Mouse (Mus musculus) hindbrain, embryonic 11.5 days (tissue): ENCODE measurements around the gene Thrb. TPM values are rescaled to one million over a fixed set of nuclear protein-coding genes. Genes with fewer than 3 reads are reported as not detected.

Experiments used
- ATAC-seq: fragments of 200-750 bp; cut with Nextera tagmentation; 2 replicates; pipeline ENCODE4 v1.8.0; 2017; ENCODE audit warnings: mild to moderate bottlenecking, moderate TSS enrichment, moderate library complexity; ENCODE audit not compliant: low FRiP score
- DNase-seq: peaks from one replicate; pipeline ENCODE4 v3.0.0-alpha.2; 2015; ENCODE audit warnings: low spot score
- H3K27ac ChIP-seq: fragments of 300-500 bp; sonication (generic); 2 replicates; pipeline ENCODE4 v1.5.1; 2014; ENCODE audit warnings: mild to moderate bottlenecking, low read depth, low read length
- H3K27me3 ChIP-seq: fragments of 300-500 bp; sonication (generic); 2 replicates; pipeline ENCODE4 v1.6.1; 2014; ENCODE audit warnings: mild to moderate bottlenecking, low read length, moderate library complexity, mixed read lengths; ENCODE audit not compliant: control insufficient read depth, insufficient read depth
- H3K36me3 ChIP-seq: fragments of 300-500 bp; sonication (generic); 2 replicates; pipeline ENCODE4 v1.6.1; 2014; ENCODE audit warnings: mild to moderate bottlenecking, low read length, moderate library complexity, mixed read lengths; ENCODE audit not compliant: control insufficient read depth, insufficient read depth
- H3K4me1 ChIP-seq: fragments of 300-500 bp; sonication (generic); replicated peaks from 2 replicates; pipeline ENCODE4 v1.6.1; 2014; ENCODE audit warnings: low read length, mixed read lengths; ENCODE audit not compliant: control insufficient read depth, insufficient read depth
- H3K4me2 ChIP-seq: fragments of 300-500 bp; sonication (generic); replicated peaks from 2 replicates; pipeline ENCODE4 v1.6.1; 2014; ENCODE audit warnings: mild to moderate bottlenecking, low read depth, low read length
- H3K4me3 ChIP-seq: fragments of 300-500 bp; sonication (generic); 2 replicates; pipeline ENCODE4 v1.5.1; 2014; ENCODE audit warnings: low read depth, low read length
- H3K9ac ChIP-seq: fragments of 300-500 bp; sonication (generic); 2 replicates; pipeline ENCODE4 v1.6.1; 2014; ENCODE audit warnings: low read depth, low read length
- H3K9me3 ChIP-seq: fragments of 300-500 bp; sonication (generic); 2 replicates; pipeline ENCODE4 v1.6.1; 2016; ENCODE audit warnings: low read length; ENCODE audit not compliant: control insufficient read depth
- WGBS: fragments of 180-500 bp; shearing (Covaris S2); extraction: QIAGEN DNeasy Blood & Tissue Kit; methylation state at CpG from one replicate; pipeline ENCODE4 v1.1.7; 2014; 5-methylcytosine and 5-hydroxymethylcytosine counted together
- polyA plus RNA-seq: library from polyadenylated mRNA; unstranded; fragments of >200 nt; fragmentation: Nextera tagmentation; extraction: Ambion mirVana; gene quantifications from 2 replicates; pipeline ENCODE4 v1.2.1, GENCODE M21; 2014

Thrb gene
- polyA plus RNA-seq, 1 experiment from 2014 or later = 0.52 TPM

DNA sequence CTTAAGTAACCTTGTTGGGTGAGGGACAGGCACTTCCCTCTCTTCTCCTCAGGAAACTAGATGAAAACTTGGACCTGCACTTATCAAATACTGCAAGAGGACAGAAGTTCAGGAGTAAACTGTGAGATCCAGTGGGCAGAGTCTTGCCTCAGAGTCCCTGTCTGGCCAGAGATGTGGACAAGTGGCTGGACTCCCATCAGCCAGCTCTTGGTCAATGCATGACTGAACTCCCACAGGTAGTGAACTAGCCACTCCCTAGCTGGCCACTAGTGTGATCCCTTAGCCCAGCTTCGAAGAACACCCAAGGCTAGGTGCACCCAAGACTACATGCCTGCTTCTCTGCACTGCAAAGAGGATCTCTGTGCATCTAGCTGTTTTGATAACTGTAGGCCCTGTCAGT lies 234.7 kb downstream of the Thrb start:
- no peak for ATAC-seq
- no peak overlapping the region for H3K9ac ChIP-seq
- no peaks in the 10 kb centered on the region for H3K9me3 ChIP-seq
- DNase-seq = no peak
- H3K4me2 ChIP-seq = no peak overlapping the region
- no peaks in the 10 kb centered on the region for H3K36me3 ChIP-seq
- no peaks in the 10 kb centered on the region for H3K27me3 ChIP-seq
- no peak overlapping the region for H3K27ac ChIP-seq
- H3K4me1 ChIP-seq = no peaks in the 10 kb centered on the region
- H3K4me3 ChIP-seq = no peak overlapping the region
- 96% methylated on average over 1 of the region's 1 CpGs for WGBS

DNA sequence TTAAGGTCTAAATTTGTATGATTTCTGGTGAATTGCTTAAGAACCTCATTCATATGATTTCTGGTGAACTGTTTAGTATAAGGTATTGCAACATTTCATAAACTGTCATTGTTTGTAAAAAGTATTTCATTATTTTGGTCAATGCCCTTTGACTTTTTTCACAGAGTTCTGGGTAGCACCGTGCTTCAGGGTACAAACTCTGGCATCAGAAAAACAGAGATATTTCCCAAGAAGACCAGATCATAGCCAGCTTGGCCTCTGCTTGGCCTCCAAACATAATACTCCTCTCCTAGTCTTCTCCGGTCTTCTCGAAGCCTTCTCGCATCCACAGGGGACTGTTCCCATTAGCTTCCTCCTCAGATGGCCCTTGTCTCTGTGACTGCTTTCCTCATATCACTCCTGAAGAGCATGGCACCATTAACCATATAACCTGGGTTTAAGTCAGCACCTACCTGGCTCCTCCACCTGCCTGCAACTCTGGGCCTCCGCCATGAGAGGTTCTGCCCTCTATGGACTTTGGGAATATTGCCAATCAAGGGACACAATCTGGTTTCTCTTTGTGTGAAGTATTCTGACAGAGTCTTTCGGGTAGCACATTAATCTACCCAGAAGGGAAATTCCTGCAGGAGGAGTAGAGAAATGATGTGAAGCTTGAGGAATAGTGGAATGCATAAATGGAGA lies 239.8 kb downstream of the Thrb start:
- WGBS = 92% methylated on average over 6 of the region's 6 CpGs
- H3K36me3 ChIP-seq = no peaks in the 10 kb centered on the region
- H3K4me1 ChIP-seq = no peaks in the 10 kb centered on the region
- H3K4me2 ChIP-seq = no peak overlapping the region
- no peak overlapping the region for H3K9ac ChIP-seq
- no peak overlapping the region for H3K27ac ChIP-seq
- DNase-seq = no peak
- H3K4me3 ChIP-seq = no peak overlapping the region
- H3K27me3 ChIP-seq = no peaks in the 10 kb centered on the region
- no peaks in the 10 kb centered on the region for H3K9me3 ChIP-seq
- no peak for ATAC-seq

DNA sequence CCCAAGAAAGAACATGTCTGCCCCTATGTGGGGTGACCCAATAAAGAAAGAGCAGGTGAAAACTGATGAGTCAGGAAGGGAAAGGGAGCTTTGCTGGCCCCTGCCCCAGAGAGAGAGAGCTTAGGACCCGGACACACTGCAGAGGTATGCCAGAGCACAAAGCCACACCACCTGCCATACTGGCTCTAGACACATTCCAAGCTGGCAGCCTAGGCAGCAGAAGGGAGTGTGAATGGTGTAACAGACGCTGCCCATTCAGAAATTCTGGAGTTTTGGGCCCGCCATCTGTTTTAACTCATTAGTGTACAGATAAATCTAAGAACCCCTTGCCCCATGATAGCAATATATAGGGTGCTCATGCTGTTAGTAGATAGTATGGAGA lies 240.3 kb downstream of the Thrb start:
- DNase-seq (peak; percentile 11), ATAC-seq (no peak)
- no peak overlapping the region for H3K4me2 ChIP-seq
- H3K27me3 ChIP-seq = no peaks in the 10 kb centered on the region
- WGBS = 47% methylated on average over 3 of the region's 3 CpGs
- H3K36me3 ChIP-seq = no peaks in the 10 kb centered on the region
- H3K4me3 ChIP-seq = no peak overlapping the region
- no peaks in the 10 kb centered on the region for H3K9me3 ChIP-seq
- H3K27ac ChIP-seq = no peak overlapping the region
- no peak overlapping the region for H3K9ac ChIP-seq
- no peaks in the 10 kb centered on the region for H3K4me1 ChIP-seq

DNA sequence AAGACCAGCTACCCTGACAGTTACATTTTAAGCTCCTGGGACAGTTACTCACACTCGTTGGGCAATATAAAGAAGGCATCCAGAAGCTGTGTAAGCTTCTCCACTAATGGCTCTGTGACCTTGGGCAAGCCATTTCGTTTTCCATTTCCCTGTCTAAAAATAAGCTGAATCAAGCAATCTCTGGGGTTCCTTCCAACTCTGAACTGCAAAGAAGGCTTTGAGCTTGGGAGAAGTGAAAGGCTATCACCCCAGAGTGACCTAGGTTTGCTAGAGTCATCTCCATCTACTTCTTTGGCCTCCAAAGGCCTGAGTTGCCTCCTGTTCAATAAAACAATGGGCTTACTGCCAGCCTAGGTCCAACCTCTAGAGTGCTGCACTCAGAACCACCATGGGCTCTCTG lies 242.4 kb downstream of the Thrb start:
- WGBS = 76% methylated on average over 2 of the region's 2 CpGs
- Histone ChIP-seq H3K36me3 (no peaks in the 10 kb centered on the region), H3K4me2 (no peak overlapping the region), H3K9ac (no peak overlapping the region), H3K27ac (no peak overlapping the region), H3K9me3 (no peaks in the 10 kb centered on the region), H3K27me3 (no peaks in the 10 kb centered on the region), H3K4me3 (no peak overlapping the region), H3K4me1 (no peaks in the 10 kb centered on the region)
- DNase-seq (no peak), ATAC-seq (no peak)

DNA sequence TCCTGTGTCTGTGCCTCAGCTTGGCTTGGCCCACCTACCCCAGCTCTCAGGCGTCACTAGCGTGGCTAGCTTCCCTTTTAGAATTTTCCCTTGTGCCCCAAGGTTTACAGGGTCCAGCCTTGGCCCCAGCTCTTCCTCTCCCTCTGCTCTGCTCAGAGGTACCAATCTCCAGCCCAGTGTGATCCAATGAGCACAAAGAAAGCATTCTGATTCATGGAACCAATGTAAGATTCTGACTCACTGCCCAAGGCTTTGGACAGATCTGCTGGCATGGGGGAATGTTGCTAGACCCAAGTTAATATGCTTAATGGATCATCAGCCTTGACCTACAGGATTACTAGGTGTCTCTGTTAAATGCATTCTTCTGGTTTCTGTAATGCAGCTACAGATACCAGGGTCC lies 243.1 kb downstream of the Thrb start:
- H3K9ac ChIP-seq = no peak overlapping the region
- ATAC-seq = no peak
- H3K4me1 ChIP-seq = no peaks in the 10 kb centered on the region
- no peaks in the 10 kb centered on the region for H3K36me3 ChIP-seq
- H3K27ac ChIP-seq = no peak overlapping the region
- no peaks in the 10 kb centered on the region for H3K9me3 ChIP-seq
- H3K27me3 ChIP-seq = no peaks in the 10 kb centered on the region
- H3K4me2 ChIP-seq = no peak overlapping the region
- no peak overlapping the region for H3K4me3 ChIP-seq
- DNase-seq = no peak
- 62% methylated on average over 2 of the region's 2 CpGs for WGBS

DNA sequence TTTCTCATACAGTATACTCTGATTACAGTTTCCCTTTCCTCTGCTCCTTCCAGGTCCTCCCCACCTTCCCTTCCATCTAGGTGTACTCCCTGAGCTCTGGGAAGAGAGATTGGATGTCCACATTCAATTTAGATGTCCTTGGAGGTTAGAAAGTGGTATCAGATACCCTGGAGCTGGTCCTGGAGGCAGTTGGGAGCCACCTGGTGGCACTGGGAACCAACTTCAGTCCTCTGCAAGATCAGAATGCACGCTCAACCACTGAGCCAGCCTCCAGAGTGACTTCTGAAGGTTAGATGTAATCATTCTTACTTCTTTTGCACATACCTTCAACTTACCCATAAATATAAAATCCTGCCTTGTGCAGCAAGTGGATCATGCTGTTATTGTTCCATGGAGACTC lies 244.5 kb downstream of the Thrb start:
- WGBS = 67% methylated on average over 1 of the region's 1 CpGs
- ATAC-seq = no peak
- no peaks in the 10 kb centered on the region for H3K36me3 ChIP-seq
- H3K27me3 ChIP-seq = no peaks in the 10 kb centered on the region
- no peak for DNase-seq
- H3K4me1 ChIP-seq = no peaks in the 10 kb centered on the region
- no peak overlapping the region for H3K9ac ChIP-seq
- H3K4me3 ChIP-seq = no peak overlapping the region
- H3K4me2 ChIP-seq = no peak overlapping the region
- no peak overlapping the region for H3K27ac ChIP-seq
- H3K9me3 ChIP-seq = no peaks in the 10 kb centered on the region

DNA sequence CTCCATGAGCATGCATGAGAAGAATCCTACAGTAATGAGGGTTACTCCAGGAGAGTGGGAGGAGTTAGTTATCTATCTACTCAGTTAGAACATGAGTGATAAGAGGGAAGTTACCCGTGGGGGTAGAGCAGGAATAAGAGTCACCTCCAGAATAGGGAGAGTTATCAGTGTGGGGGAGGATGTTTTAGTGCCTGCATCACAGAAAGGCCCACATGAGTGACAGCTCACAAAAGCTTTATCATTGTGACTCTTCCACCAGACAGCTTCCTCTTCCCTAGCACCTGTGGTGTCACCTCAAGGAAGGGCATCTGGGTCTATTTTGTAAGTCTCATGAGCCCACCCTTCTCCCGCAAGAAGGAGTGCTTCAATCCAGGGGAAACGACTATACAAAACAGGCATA lies 245.6 kb downstream of the Thrb start:
- no peaks in the 10 kb centered on the region for H3K36me3 ChIP-seq
- no peak overlapping the region for H3K4me2 ChIP-seq
- no peak for ATAC-seq
- no peak for DNase-seq
- H3K27me3 ChIP-seq = no peaks in the 10 kb centered on the region
- H3K27ac ChIP-seq = no peak overlapping the region
- no peaks in the 10 kb centered on the region for H3K4me1 ChIP-seq
- WGBS = 78% methylated on average over 3 of the region's 3 CpGs
- H3K9me3 ChIP-seq = no peaks in the 10 kb centered on the region
- no peak overlapping the region for H3K4me3 ChIP-seq
- H3K9ac ChIP-seq = no peak overlapping the region

DNA sequence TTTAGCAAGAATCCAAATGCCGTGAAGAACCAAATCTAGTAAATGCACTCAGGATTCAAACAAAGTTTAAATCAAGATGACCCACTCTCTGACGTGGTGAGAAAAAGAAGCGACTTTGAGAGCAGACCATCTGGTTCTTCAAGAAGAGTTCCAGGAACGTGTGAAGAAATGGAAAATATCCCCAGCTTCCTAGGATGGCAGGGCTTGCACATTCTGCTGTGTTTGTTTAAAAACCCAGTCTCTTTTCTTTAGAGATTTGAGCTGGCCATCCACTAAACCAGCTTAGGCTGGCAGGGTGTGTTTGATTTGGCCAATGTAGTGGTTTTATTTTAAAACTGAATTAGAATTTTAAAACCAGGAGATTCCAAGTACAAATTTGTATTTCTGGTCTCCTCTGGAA lies 246.9 kb downstream of the Thrb start:
- H3K9ac ChIP-seq = no peak overlapping the region
- DNase-seq = no peak
- ATAC-seq = no peak
- H3K36me3 ChIP-seq = no peaks in the 10 kb centered on the region
- no peak overlapping the region for H3K27ac ChIP-seq
- 60% methylated on average over 4 of the region's 4 CpGs for WGBS
- H3K27me3 ChIP-seq = no peaks in the 10 kb centered on the region
- no peaks in the 10 kb centered on the region for H3K4me1 ChIP-seq
- no peaks in the 10 kb centered on the region for H3K9me3 ChIP-seq
- no peak overlapping the region for H3K4me3 ChIP-seq
- H3K4me2 ChIP-seq = no peak overlapping the region

DNA sequence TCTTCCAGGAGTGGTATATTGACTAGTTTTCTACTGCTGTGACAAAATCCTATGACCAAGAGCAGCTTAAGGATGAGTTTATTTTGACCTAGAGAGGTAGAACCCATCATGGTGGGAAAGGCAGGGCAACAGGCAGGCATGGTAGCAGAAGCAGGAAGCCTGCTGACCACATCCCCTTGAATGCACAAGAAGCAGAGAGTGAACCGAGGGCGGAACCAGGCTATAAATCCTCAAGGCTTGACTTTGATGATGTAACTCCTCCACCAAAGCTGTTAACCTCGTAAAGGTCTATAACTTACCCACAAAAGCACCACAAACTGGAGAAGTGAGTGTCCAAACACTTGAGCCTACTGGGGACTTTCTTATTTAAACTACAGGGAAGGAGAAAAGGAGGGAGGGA lies 251.1 kb downstream of the Thrb start:
- ATAC-seq = no peak
- Histone ChIP-seq H3K4me1 (no peaks in the 10 kb centered on the region), H3K9me3 (no peaks in the 10 kb centered on the region), H3K9ac (no peak overlapping the region), H3K36me3 (no peaks in the 10 kb centered on the region), H3K4me3 (no peak overlapping the region), H3K27ac (no peak overlapping the region), H3K4me2 (no peak overlapping the region), H3K27me3 (no peaks in the 10 kb centered on the region)
- DNase-seq = no peak
- WGBS = 85% methylated on average over 3 of the region's 3 CpGs
